Comparison of ENCODE assay signal across 24 mouse cellular contexts in genomic region chr4:117070624-117071023, GRCm38 (mm10). TPM values are rescaled to one million over a fixed set of nuclear protein-coding genes. Genes with fewer than 3 reads are reported as not detected.
DNase-seq lines count a peak whose midpoint lies in the region; ATAC-seq lines count a peak whose summit lies in the region.
"Had no signal": no experiment of that assay in that cellular context is flagged by ENCODE, and none has a peak within 500 bp of the region (broad histone marks: within the 10 kb centered on the region; RNA-seq: fewer than 3 reads in every experiment).

No protein-coding gene starts in this region.

- H3K36me3 ChIP-seq in heart, embryonic 13.5 days, result peaks cover 92% of the 10 kb centered on the region
- peaks cover 69% of the 10 kb centered on the region for H3K36me3 ChIP-seq in liver, embryonic 15.5 days (replicated peaks)

- intact Hi-C loops in gastrocnemius, postnatal 14 days (cut with DNase I; ENCODE audit: low total_unique reads), result no loop called here

- H3K4me2 ChIP-seq in heart, embryonic 13.5 days, result no peak overlapping the region
- no peak overlapping the region for H3K4me2 ChIP-seq in liver, embryonic 15.5 days
- H3K4me2 ChIP-seq: embryonic facial prominence, embryonic 12.5 days; forebrain, embryonic 13.5 days; heart, embryonic 12.5 days; hindbrain, embryonic 15.5 days had no signal

- H3K4me1 ChIP-seq in heart, embryonic 13.5 days, result peaks cover 5% of the 10 kb centered on the region; the same call in 1 of the 2 replicates
- peaks cover 11% of the 10 kb centered on the region for H3K4me1 ChIP-seq in liver, embryonic 15.5 days (replicated peaks)
- H3K4me1 ChIP-seq: embryonic facial prominence, embryonic 12.5 days; forebrain, embryonic 13.5 days; heart, embryonic 12.5 days; hindbrain, embryonic 15.5 days had no signal

- H3K27me3 ChIP-seq in heart, embryonic 13.5 days (replicated peaks), result no peaks in the 10 kb centered on the region
- no peaks in the 10 kb centered on the region for H3K27me3 ChIP-seq in liver, embryonic 15.5 days
- H3K27me3 ChIP-seq: CH12.LX; embryonic facial prominence, embryonic 12.5 days; forebrain, embryonic 13.5 days; heart, embryonic 12.5 days; hindbrain, embryonic 15.5 days had no signal

- H3K9ac ChIP-seq in heart, embryonic 13.5 days, result no peak overlapping the region
- no peak overlapping the region for H3K9ac ChIP-seq in liver, embryonic 15.5 days
- H3K9ac ChIP-seq: embryonic facial prominence, embryonic 12.5 days; forebrain, embryonic 13.5 days; heart, embryonic 12.5 days; hindbrain, embryonic 15.5 days had no signal

- H3K4me3 ChIP-seq in heart, embryonic 13.5 days, result no peak overlapping the region
- H3K4me3 ChIP-seq in liver, embryonic 15.5 days (replicated peaks), result no peak overlapping the region
- H3K4me3 ChIP-seq: embryonic facial prominence, embryonic 12.5 days; forebrain, embryonic 13.5 days; gastrocnemius, adult 2 months; heart, embryonic 12.5 days; hindbrain, embryonic 15.5 days had no signal

- no peak for DNase-seq in heart, adult 18-20 months
- DNase-seq in 416B (ENCODE audit: low read depth), result peak; percentile 18
- no peak for DNase-seq in layer of hippocampus, postnatal 36 days
- no peak for DNase-seq in natural killer cell, adult 2 months (ENCODE audit: low spot score in 2 of 2)
- DNase-seq in gastrocnemius, postnatal 14 days, result no peak
- DNase-seq: adrenal gland, adult 8-10 months; adrenal gland, postnatal 36 days; cerebellum, adult 11 months; cerebellum, adult 8-10 months; cerebellum, postnatal 14 days; gastrocnemius, adult 2 months; gastrocnemius, postnatal 36 days; heart, adult 11 months; heart, postnatal 36 days had no signal

- 57% methylated on average over 4 of the region's 4 CpGs for WGBS in heart, embryonic 13.5 days
- 27% methylated on average over 4 of the region's 4 CpGs for WGBS in liver, embryonic 15.5 days (ENCODE audit: insufficient replicate concordance)

- no peak for ATAC-seq in heart, embryonic 13.5 days (ENCODE audit: extremely low read depth, insufficient number of reproducible peaks, low FRiP score, low TSS enrichment)
- ATAC-seq in common myeloid progenitor, adult 5-6 weeks (replicated peaks; ENCODE audit: low read depth, poor library complexity, severe bottlenecking), result peak; percentile 65
- ATAC-seq in liver, embryonic 15.5 days (ENCODE audit: insufficient read depth), result peak; percentile 51; the same call in 1 of the 2 replicates
- ATAC-seq: forebrain, embryonic 13.5 days; inflammation-experienced regulatory T-cells, adult 6 months had no signal

- H3K9me3 ChIP-seq in heart, embryonic 13.5 days, result no peaks in the 10 kb centered on the region
- H3K9me3 ChIP-seq in liver, embryonic 15.5 days (replicated peaks), result no peaks in the 10 kb centered on the region
- H3K9me3 ChIP-seq: embryonic facial prominence, embryonic 12.5 days; forebrain, embryonic 13.5 days; heart, embryonic 12.5 days; hindbrain, embryonic 15.5 days had no signal

- peak overlapping the region; percentile 59; the same call in 1 of the 2 replicates for H3K27ac ChIP-seq in heart, embryonic 13.5 days (replicated peaks)
- peak overlapping the region; percentile 45; the same call in 1 of the 2 replicates for H3K27ac ChIP-seq in liver, embryonic 15.5 days (replicated peaks)
- H3K27ac ChIP-seq: embryonic facial prominence, embryonic 12.5 days; forebrain, embryonic 13.5 days; gastrocnemius, adult 2 months; hindbrain, embryonic 15.5 days had no signal

RNA-seq across cellular contexts. Expression of gene Ptch2, which starts 25.3 kb away (rescaled TPM):
- 3.1 and 3.6 TPM in 2 replicates for polyA plus RNA-seq in heart, embryonic 13.5 days (2015; fragmentation: Nextera tagmentation; extraction: Ambion mirVana)
- total RNA-seq in heart, adult 18-20 months (2021), result under 1 TPM; 0.39 to 0.40 TPM
- not detected in 2 replicates for total RNA-seq in common myeloid progenitor, adult 5-6 weeks (2017)
- 0.56 and 0.66 TPM in 2 replicates for polyA plus RNA-seq in liver, embryonic 15.5 days (2015; fragmentation: Nextera tagmentation; extraction: Ambion mirVana)
- 1 to 10 TPM; 2.3 to 3.0 TPM for total RNA-seq in layer of hippocampus, postnatal 36 days (2021)
- total RNA-seq in gastrocnemius, postnatal 14 days (2021), result 1 to 10 TPM; 3.8 to 5.9 TPM

RNA-seq across cellular contexts. Expression of gene Eif2b3, which starts 51.4 kb away (rescaled TPM):
- polyA plus RNA-seq in heart, embryonic 13.5 days (2015; fragmentation: Nextera tagmentation; extraction: Ambion mirVana), result 25.4 and 25.5 TPM in 2 replicates
- total RNA-seq in heart, adult 18-20 months (2021), result 10 to 100 TPM; 16.5 to 16.8 TPM
- total RNA-seq in common myeloid progenitor, adult 5-6 weeks (2017), result 41.6 and 48.6 TPM in 2 replicates
- 22.9 and 23.3 TPM in 2 replicates for polyA plus RNA-seq in liver, embryonic 15.5 days (2015; fragmentation: Nextera tagmentation; extraction: Ambion mirVana)
- 10 to 100 TPM; 18.7 to 18.9 TPM for total RNA-seq in layer of hippocampus, postnatal 36 days (2021)
- 10 to 100 TPM; 22.0 to 24.8 TPM for total RNA-seq in gastrocnemius, postnatal 14 days (2021)

RNA-seq across cellular contexts. Expression of gene Btbd19, which starts 54.9 kb away (rescaled TPM):
- polyA plus RNA-seq in heart, embryonic 13.5 days (2015; fragmentation: Nextera tagmentation; extraction: Ambion mirVana), result 2.8 and 3.1 TPM in 2 replicates
- total RNA-seq in heart, adult 18-20 months (2021), result 1 to 10 TPM; 3.4 to 3.5 TPM
- 6.7 and 7.8 TPM in 2 replicates for total RNA-seq in common myeloid progenitor, adult 5-6 weeks (2017)
- polyA plus RNA-seq in liver, embryonic 15.5 days (2015; fragmentation: Nextera tagmentation; extraction: Ambion mirVana), result 2.9 and 3.2 TPM in 2 replicates
- 10 to 100 TPM; 11.6 to 13.4 TPM for total RNA-seq in layer of hippocampus, postnatal 36 days (2021)
- 1 to 10 TPM; 3.3 to 3.6 TPM for total RNA-seq in gastrocnemius, postnatal 14 days (2021)

RNA-seq across cellular contexts. Expression of gene Tctex1d4, which starts 56.0 kb away (rescaled TPM):
- polyA plus RNA-seq in heart, embryonic 13.5 days (2015; fragmentation: Nextera tagmentation; extraction: Ambion mirVana), result not detected in 2 replicates
- under 1 TPM in 1 of 2 experiments, not detected in 1; 0.64 TPM for total RNA-seq in heart, adult 18-20 months (2021)
- not detected in 2 replicates for total RNA-seq in common myeloid progenitor, adult 5-6 weeks (2017)
- 0.12 TPM in 1 of 2 replicates, not detected in the other for polyA plus RNA-seq in liver, embryonic 15.5 days (2015; fragmentation: Nextera tagmentation; extraction: Ambion mirVana)
- total RNA-seq in layer of hippocampus, postnatal 36 days (2021), result not detected
- not detected for total RNA-seq in gastrocnemius, postnatal 14 days (2021)
- total RNA-seq: adrenal gland, adult 8-10 months; adrenal gland, postnatal 36 days; gastrocnemius, adult 2 months; gastrocnemius, postnatal 36 days; heart, postnatal 36 days had no signal
- polyA plus RNA-seq: embryonic facial prominence, embryonic 12.5 days; forebrain, embryonic 13.5 days; heart, embryonic 12.5 days; heart, postnatal 0 days had no signal
